Mouse (Mus musculus): ENCODE results near the gene Ccr1l1.

Gene Ccr1l1

GRCm38 (mm10) chr9:123957911-123958413 lies 20.2 kb downstream of the Ccr1l1 start:
- DNase-seq = no peak

GRCm38 (mm10) chr9:123956892-123957291 lies 21.3 kb downstream of the Ccr1l1 start:
- no peak for DNase-seq

GRCm38 (mm10) chr9:123953551-123953950 lies 24.7 kb downstream of the Ccr1l1 start:
- no peak for DNase-seq

- no peak for DNase-seq
Observed at GRCm38 (mm10) chr9:123951176-123951575, 27.0 kb downstream of the Ccr1l1 start.

- no peak for DNase-seq
Observed at GRCm38 (mm10) chr9:123949432-123949831, 28.8 kb downstream of the Ccr1l1 start.

- no peak for DNase-seq
Observed at GRCm38 (mm10) chr9:123947815-123948214, 30.4 kb downstream of the Ccr1l1 start.

GRCm38 (mm10) chr9:123942025-123942424 lies 36.2 kb downstream of the Ccr1l1 start:
- no peak for DNase-seq

- DNase-seq = peak; percentile 18
Observed at GRCm38 (mm10) chr9:123941316-123941715, 36.9 kb downstream of the Ccr1l1 start.

- peak; percentile 10 for DNase-seq
Observed at GRCm38 (mm10) chr9:123940628-123941027, 37.6 kb downstream of the Ccr1l1 start.

GRCm38 (mm10) chr9:123940168-123940567 lies 38.0 kb downstream of the Ccr1l1 start:
- no peak for DNase-seq

GRCm38 (mm10) chr9:123937989-123938388 lies 40.2 kb downstream of the Ccr1l1 start:
- DNase-seq = no peak

- no peak for DNase-seq
Observed at GRCm38 (mm10) chr9:123936604-123937280, 41.5 kb downstream of the Ccr1l1 start.

GRCm38 (mm10) chr9:123935776-123936175 lies 42.4 kb downstream of the Ccr1l1 start:
- no peak for DNase-seq

- DNase-seq = no peak
Observed at GRCm38 (mm10) chr9:123935346-123935745, 42.9 kb downstream of the Ccr1l1 start.

GRCm38 (mm10) chr9:123933716-123934445 lies 44.3 kb downstream of the Ccr1l1 start:
- DNase-seq = no peak

- no peak for DNase-seq
Observed at GRCm38 (mm10) chr9:123932911-123933675, 45.1 kb downstream of the Ccr1l1 start.

GRCm38 (mm10) chr9:123931761-123932700 lies 46.2 kb downstream of the Ccr1l1 start:
- DNase-seq = no peak

GRCm38 (mm10) chr9:123930926-123931325 lies 47.3 kb downstream of the Ccr1l1 start:
- DNase-seq = no peak

GRCm38 (mm10) chr9:123930476-123930875 lies 47.7 kb downstream of the Ccr1l1 start:
- DNase-seq = no peak

GRCm38 (mm10) chr9:123929936-123930335 lies 48.3 kb downstream of the Ccr1l1 start:
- DNase-seq = no peak

GRCm38 (mm10) chr9:123928759-123929246 lies 49.4 kb downstream of the Ccr1l1 start:
- peak; percentile 22 for DNase-seq

Measured in kidney, adult 9 months (tissue).